Mouse (Mus musculus) left cerebral cortex, postnatal 36 days (tissue): ENCODE measurements around the gene Aldh1l1. TPM values are rescaled to one million over a fixed set of nuclear protein-coding genes. Genes with fewer than 3 reads are reported as not detected.

ENCODE experiments used
- DNase-seq, 2 experiments: peaks; one replicate each; pipeline ENCODE4 v3.0.0; 2021 to 2022; ENCODE audit warnings: low spot score in 2 of 2, mixed read lengths in 1 of 2
- intact Hi-C: fragments of 180-260 bp; cut with DNase I; formaldehyde crosslinking; loops from one replicate; pipeline ENCODE4 v1.15.1; 2025
- total RNA-seq, 2 experiments: library from RNA; stranded (reverse); gene quantifications; 2 replicates each; pipeline ENCODE4 v1.2.3; 2021

Aldh1l1 gene
- total RNA-seq, 2 experiments from 2014 or later: 56.0 to 67.0 TPM

- no peak for DNase-seq
- intact Hi-C loops: no loop called here
These were observed 10.0 kb downstream of the Aldh1l1 start for GRCm38 (mm10) chr6:90496217-90496616.

- no peak for DNase-seq
- intact Hi-C loops: no loop called here
These were observed 13.3 kb downstream of the Aldh1l1 start for GRCm38 (mm10) chr6:90499509-90499908.

- DNase-seq: no peak
- intact Hi-C loops: no loop called here
These were observed 15.2 kb downstream of the Aldh1l1 start for GRCm38 (mm10) chr6:90501222-90501940.

DNA sequence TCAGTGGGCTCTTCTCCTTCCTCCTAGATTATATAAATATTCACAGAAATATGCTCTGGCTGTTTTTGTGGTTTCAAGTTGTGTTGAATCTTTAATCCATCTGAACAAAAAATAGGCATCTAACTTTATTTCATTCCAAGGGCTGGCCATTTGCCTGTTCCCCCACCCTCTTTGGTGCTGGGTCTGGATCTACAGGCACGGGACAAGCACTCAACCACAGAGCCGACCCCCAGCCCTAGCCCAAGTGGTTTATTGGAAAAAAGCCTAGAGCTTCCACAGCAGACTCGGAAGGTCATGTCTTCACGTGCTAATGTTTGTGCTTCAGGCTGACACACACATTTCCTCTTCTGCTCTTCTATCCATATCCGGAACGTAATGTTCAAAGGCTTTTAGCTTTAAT, 19.7 kb downstream of the Aldh1l1 start:
- intact Hi-C loops: loop anchor here (2.0 kb wide), 1 partner anchor 43 kb away; the partner anchor contains the start of gene Klf15

DNA sequence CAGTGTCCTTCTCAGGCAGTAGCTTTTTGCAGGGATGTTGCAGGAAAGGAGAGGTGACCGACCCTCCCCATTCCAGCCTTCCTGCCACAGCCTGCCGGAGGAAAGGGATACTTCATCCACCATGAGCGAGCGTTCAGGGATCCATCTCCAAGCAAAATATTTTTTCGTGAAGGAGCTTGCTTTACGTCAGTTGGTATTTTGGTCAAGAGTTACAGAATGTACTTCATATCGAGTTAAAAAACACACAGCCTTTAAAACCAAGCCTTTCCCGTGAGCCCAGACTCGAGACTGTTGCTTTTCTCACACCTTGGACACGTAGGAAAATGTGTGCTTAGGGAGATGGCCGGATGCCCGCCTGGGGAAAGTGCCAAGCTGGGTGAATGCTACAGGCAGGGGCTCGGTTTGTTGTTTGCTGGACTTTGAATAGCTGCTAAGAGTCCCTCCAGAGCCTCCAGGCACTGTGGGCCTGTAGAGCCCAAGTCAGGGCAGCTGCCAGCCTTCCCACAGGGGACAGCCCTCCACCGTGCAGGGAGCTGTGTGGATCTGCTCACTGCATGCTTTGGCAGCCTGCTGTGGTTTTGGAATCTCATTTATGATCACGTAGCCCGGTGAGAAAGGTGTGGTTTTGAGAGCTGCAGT, 20.6 kb downstream of the Aldh1l1 start:
- DNase-seq: peak; percentile 87 to 92
- intact Hi-C loops: loop anchor here (2.0 kb wide), 1 partner anchor 44 kb away; the partner anchor contains the start of gene Klf15

More for the DNA sequence above, 19.7 kb downstream of the Aldh1l1 start:
- no peak for DNase-seq

GRCm38 (mm10) chr6:90507443-90507842, 21.2 kb downstream of the Aldh1l1 start:
- intact Hi-C loops: loop anchor here (2.0 kb wide), 1 partner anchor 45 kb away; the partner anchor contains the start of gene Klf15
- no peak for DNase-seq

GRCm38 (mm10) chr6:90508197-90508624, 22.0 kb downstream of the Aldh1l1 start:
- intact Hi-C loops: no loop called here
- peak in 1 of 2 experiments; percentile 35 for DNase-seq

DNA sequence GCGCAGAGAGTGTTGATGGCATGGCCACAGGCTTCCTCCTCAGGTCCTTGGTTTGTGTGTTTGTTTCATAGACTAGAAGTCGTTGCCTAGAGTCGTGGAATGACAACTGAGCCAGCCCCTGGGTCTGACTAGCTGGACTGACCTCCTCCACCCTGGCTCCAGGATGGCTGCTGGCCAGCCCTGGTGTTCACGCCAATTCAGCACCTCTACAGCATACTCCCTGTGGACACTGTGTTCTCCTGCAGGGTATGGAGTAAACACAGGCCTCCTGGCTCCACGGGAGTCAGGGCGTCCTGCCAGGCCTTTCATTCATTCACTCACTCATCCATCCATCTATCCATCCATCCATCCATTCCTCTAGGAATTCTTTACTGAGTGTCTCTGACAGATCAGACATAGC, 22.9 kb downstream of the Aldh1l1 start:
- intact Hi-C loops: no loop called here
- no peak for DNase-seq

DNA sequence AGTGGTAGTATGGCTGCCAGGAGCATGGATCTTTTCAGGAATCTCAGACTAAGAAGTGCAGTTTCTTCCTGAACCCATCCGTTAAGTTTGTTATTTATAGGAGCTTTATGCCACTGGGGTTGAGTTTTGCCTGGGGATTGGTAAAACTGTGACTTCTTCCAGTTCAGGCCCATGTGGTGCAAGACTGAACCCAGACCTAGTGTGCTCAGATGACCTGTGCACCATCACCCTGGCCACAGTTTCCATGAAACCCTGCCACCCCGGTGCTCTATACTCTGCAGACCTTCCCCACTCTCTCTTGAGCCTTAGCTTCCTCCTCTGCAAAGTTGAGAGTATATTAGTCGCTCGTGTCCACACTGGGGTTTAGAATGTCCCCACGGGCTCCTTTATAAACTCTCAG, 26.2 kb downstream of the Aldh1l1 start:
- intact Hi-C loops: no loop called here
- no peak for DNase-seq

GRCm38 (mm10) chr6:90513074-90513856, 27.0 kb downstream of the Aldh1l1 start:
- no peak for DNase-seq
- intact Hi-C loops: no loop called here

GRCm38 (mm10) chr6:90514369-90514768, 28.1 kb downstream of the Aldh1l1 start:
- DNase-seq: no peak

DNA sequence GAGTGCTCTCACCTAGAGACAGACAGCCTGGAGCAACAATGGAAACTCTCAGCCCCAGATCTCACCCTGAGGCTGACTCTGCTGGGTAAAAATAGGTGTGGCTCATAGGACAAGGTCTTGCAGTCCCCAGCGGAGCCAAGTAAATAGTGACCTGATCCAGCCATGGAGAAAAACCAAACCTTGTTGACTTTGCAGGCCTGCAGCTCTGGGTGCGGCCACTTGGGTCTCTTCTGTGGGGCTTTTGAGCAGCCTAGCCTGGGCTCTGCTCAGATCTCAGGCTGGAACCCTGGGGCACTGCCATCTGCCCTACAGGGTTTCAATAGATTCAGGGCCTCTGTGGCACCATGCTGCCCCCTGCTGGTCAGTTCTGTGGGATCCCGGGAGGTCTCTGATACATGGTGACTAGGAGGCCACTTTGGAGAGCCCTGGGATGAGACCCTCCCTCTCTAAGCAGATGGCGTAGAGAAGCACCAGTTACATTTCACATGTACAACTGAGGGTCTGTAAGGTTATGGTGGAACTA, 28.7 kb downstream of the Aldh1l1 start:
- DNase-seq: peak; percentile 75 to 86
- intact Hi-C loops: loop anchor here (1.0 kb wide), 1 partner anchor 65 kb away; no protein-coding TSS in a partner anchor

More at GRCm38 (mm10) chr6:90514369-90514768, 28.1 kb downstream of the Aldh1l1 start:
- intact Hi-C loops: no loop called here

DNA sequence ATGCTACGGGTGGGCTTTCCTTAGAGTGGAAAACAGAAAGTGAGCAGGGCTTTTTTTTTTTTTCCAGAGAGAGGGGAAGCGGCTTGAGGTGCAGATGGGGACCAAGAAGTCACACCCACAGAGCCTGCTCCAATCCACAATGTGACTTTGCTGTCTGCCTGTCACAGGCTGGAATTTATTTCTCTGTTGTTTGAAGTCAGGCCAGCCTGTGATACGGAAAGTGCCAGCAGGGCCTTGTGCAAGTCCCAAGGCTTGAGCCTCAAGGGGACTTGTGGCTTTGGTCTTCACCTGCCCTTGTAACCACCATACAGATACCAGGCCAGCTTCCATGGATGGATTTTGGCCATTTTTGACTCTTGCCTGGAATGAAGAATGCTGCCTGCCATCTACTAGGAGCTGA, 32.7 kb downstream of the Aldh1l1 start:
- intact Hi-C loops: no loop called here
- no peak for DNase-seq

DNA sequence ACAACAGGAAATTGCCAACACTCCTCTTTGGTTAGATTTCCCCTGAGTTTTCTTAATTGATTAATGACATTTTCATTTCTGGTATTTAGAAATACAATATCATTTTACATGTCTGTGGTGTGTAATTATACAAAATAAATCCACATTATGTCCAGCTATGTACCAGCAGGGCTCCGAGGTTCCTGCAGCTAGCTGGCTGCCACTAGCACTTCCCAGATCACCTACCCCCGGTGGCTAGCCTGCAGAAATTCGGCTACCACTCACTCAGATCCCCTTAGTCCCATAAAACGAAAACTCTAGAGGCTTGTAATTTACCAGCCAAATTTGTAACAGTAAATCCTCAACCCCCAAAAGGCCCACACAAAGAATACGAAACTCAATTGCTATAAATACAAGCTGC, 33.1 kb downstream of the Aldh1l1 start:
- intact Hi-C loops: no loop called here
- DNase-seq: no peak

GRCm38 (mm10) chr6:90526406-90526805, 40.2 kb downstream of the Aldh1l1 start:
- intact Hi-C loops: no loop called here
- no peak for DNase-seq

- DNase-seq: no peak
- intact Hi-C loops: loop anchor here (5.0 kb wide), 1 partner anchor 97 kb away; no protein-coding TSS in a partner anchor
These were observed 43.3 kb downstream of the Aldh1l1 start for GRCm38 (mm10) chr6:90529461-90530046.

DNA sequence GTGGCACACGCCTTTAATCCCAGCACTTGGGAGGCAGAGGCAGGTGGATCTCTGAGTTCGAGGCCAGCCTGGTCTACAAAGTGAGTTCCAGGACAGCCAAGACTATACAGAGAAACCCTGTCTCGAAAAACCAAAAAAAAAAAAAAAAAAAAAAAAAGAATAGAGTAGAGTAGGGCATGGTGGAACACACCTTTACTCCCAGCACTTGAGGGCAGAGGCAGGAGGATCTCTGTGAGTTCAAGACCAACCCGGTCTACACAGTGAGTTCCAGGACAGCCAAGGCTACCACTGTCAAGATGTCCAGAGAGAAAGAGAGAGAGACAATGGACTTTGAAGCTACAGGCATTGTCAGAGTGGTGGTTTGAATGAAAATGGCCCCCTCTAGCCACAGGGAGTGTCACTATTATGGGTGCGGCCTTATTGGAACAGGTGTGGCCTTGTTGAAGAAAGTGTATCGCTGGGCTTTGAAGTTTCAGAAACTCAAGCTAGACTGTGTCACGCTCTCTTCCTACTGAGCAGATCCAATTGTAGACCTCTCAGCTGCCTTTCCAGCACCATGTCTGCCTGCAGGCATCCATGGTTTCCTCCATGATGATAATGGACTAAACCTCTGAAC, 46.5 kb downstream of the Aldh1l1 start:
- intact Hi-C loops: loop anchor here (5.0 kb wide), 1 partner anchor 100 kb away; no protein-coding TSS in a partner anchor
- DNase-seq: no peak

GRCm38 (mm10) chr6:90533505-90533904, 47.3 kb downstream of the Aldh1l1 start:
- intact Hi-C loops: loop anchor here (5.0 kb wide), 1 partner anchor 101 kb away; no protein-coding TSS in a partner anchor
- no peak for DNase-seq
